Mouse (Mus musculus) thymus, adult 2 months (tissue): ENCODE measurements at regions not wholly inside any gene's neighbourhood (a gene's known extent, or its start where the extent isn't known, plus 50 kb on each side); places are given as distances from the start of the nearest gene placed in this dataset.

Experiments
- CTCF ChIP-seq: fragments of 200-500 bp; IDR thresholded peaks from 2 replicates; pipeline ENCODE4 v1.5.1; 2012; ENCODE audit warnings: mild to moderate bottlenecking, control low read depth, low read length, moderate library complexity, borderline replicate concordance; ENCODE audit not compliant: control insufficient read depth, poor library complexity, insufficient read depth; ENCODE audit errors: extremely low read depth
- POLR2A ChIP-seq: fragments of 200-500 bp; IDR thresholded peaks from 2 replicates; pipeline ENCODE4 v1.6.1; 2012; ENCODE audit warnings: mild to moderate bottlenecking, low read length, control low read depth, moderate library complexity; ENCODE audit not compliant: control insufficient read depth, poor library complexity, insufficient read depth; ENCODE audit errors: extremely low read depth

GRCm38 (mm10) chr13:52428527-52428926, 102.6 kb downstream of the Diras2 start:
- TF ChIP-seq CTCF (no peak), POLR2A (no peak)
